Mouse (Mus musculus) lung, embryonic 14.5 days (tissue): Measurements from ENCODE around the gene Tspan32. TPM values are rescaled to one million over a fixed set of nuclear protein-coding genes. Genes with fewer than 3 reads are reported as not detected.

Experiments
- ATAC-seq: fragments of 200-750 bp; cut with Nextera tagmentation; 2 replicates; pipeline ENCODE4 v1.8.0; 2017; ENCODE audit warnings: mild to moderate bottlenecking, moderate TSS enrichment, moderate library complexity; ENCODE audit not compliant: insufficient read depth
- DNase-seq: peaks from one replicate; pipeline ENCODE4 v3.0.0-alpha.2; 2015
- H3K27ac ChIP-seq: fragments of 300-500 bp; sonication (generic); 2 replicates; pipeline ENCODE4 v1.5.1; 2014; ENCODE audit warnings: low read depth, mild to moderate bottlenecking, moderate library complexity
- H3K27me3 ChIP-seq: fragments of 300-500 bp; sonication (generic); 2 replicates; pipeline ENCODE4 v1.6.1; 2014; ENCODE audit warnings: low read length, control low read depth; ENCODE audit not compliant: insufficient read depth
- H3K36me3 ChIP-seq: fragments of 300-500 bp; sonication (generic); 2 replicates; pipeline ENCODE4 v1.6.1; 2014; ENCODE audit warnings: control low read depth; ENCODE audit not compliant: insufficient read depth
- H3K4me1 ChIP-seq: fragments of 300-500 bp; sonication (generic); 2 replicates; pipeline ENCODE4 v1.6.1; 2014; ENCODE audit warnings: antibody characterized with exemption, control low read depth; ENCODE audit not compliant: insufficient read depth
- H3K4me2 ChIP-seq: fragments of 300-500 bp; sonication (generic); 2 replicates; pipeline ENCODE4 v1.6.1; 2014; ENCODE audit warnings: mild to moderate bottlenecking
- H3K4me3 ChIP-seq: fragments of 300-500 bp; sonication (generic); 2 replicates; pipeline ENCODE4 v1.5.1; 2014; ENCODE audit warnings: low read depth, low read length
- H3K9ac ChIP-seq: fragments of 300-500 bp; sonication (generic); 2 replicates; pipeline ENCODE4 v1.6.1; 2014
- H3K9me3 ChIP-seq: fragments of 300-500 bp; sonication (generic); 2 replicates; pipeline ENCODE4 v1.6.1; 2016; ENCODE audit warnings: low read depth, low read length, control low read depth
- CTCF ChIP-seq: IDR thresholded peaks from 2 replicates; pipeline ENCODE4 v1.5.1; 2016; ENCODE audit warnings: antibody characterized with exemption, low read depth
- WGBS: fragments of 180-500 bp; shearing (Covaris S2); extraction: QIAGEN DNeasy Blood & Tissue Kit; methylation state at CpG from one replicate; pipeline ENCODE4 v1.1.7; 2014; 5-methylcytosine and 5-hydroxymethylcytosine counted together
- polyA plus RNA-seq: library from polyadenylated mRNA; unstranded; fragments of >200 nt; fragmentation: Nextera tagmentation; extraction: Ambion mirVana; gene quantifications from 2 replicates; pipeline ENCODE4 v1.2.1, GENCODE M21; 2014

Gene Tspan32
- polyA plus RNA-seq, 1 experiment from 2014 or later = 2.1 TPM

- peak overlapping the region; percentile 95 for H3K4me3 ChIP-seq
- no peaks in the 10 kb centered on the region for H3K9me3 ChIP-seq
- H3K27me3 ChIP-seq = no peaks in the 10 kb centered on the region
- peaks cover 24% of the 10 kb centered on the region for H3K36me3 ChIP-seq
- peak overlapping the region; percentile 97; the same call in 1 of the 2 replicates for H3K9ac ChIP-seq
- DNase-seq (no peak), ATAC-seq (no peak)
- no peak for TF ChIP-seq CTCF
- H3K4me1 ChIP-seq = peaks cover 37% of the 10 kb centered on the region
- 0 out of 2 replicates have a peak overlapping the region, but pooled peaks have one; percentile 5 for H3K27ac ChIP-seq
- peak overlapping the region; percentile 93 for H3K4me2 ChIP-seq
- 61% methylated on average over 3 of the region's 3 CpGs for WGBS
Observed at GRCm38 (mm10) chr7:143055001-143055400, 50.2 kb downstream of the Tspan32 start.

- Histone ChIP-seq H3K27ac (peak overlapping the region; percentile 5; the same call in 1 of the 2 replicates), H3K4me2 (peak overlapping the region; percentile 93), H3K9ac (peak overlapping the region; percentile 27; the same call in 1 of the 2 replicates), H3K4me3 (peak overlapping the region; percentile 95), H3K27me3 (no peaks in the 10 kb centered on the region), H3K9me3 (no peaks in the 10 kb centered on the region), H3K4me1 (peaks cover 37% of the 10 kb centered on the region), H3K36me3 (peaks cover 30% of the 10 kb centered on the region)
- ATAC-seq (no peak), DNase-seq (no peak)
- no peak for TF ChIP-seq CTCF
- WGBS = 60% methylated on average over 11 of the region's 11 CpGs
Observed at GRCm38 (mm10) chr7:143055499-143056186, 50.8 kb downstream of the Tspan32 start.

- DNase-seq = no peak
- 73% methylated on average over 5 of the region's 5 CpGs for WGBS
- no peak for TF ChIP-seq CTCF
- no peak overlapping the region for H3K9ac ChIP-seq
- H3K27me3 ChIP-seq = no peaks in the 10 kb centered on the region
- H3K4me1 ChIP-seq = peaks cover 37% of the 10 kb centered on the region
- H3K4me2 ChIP-seq = peak overlapping the region; percentile 47; the same call in 1 of the 2 replicates
- no peak for ATAC-seq
- no peak overlapping the region for H3K4me3 ChIP-seq
- H3K27ac ChIP-seq = no peak overlapping the region
- H3K36me3 ChIP-seq = peaks cover 44% of the 10 kb centered on the region
- no peaks in the 10 kb centered on the region for H3K9me3 ChIP-seq
Observed at GRCm38 (mm10) chr7:143057023-143057422, 52.2 kb downstream of the Tspan32 start.

GRCm38 (mm10) chr7:143057667-143058220 lies 52.9 kb downstream of the Tspan32 start:
- ATAC-seq = no peak
- no peaks in the 10 kb centered on the region for H3K27me3 ChIP-seq
- no peak overlapping the region for H3K9ac ChIP-seq
- H3K36me3 ChIP-seq = peaks cover 51% of the 10 kb centered on the region
- DNase-seq = no peak
- no peaks in the 10 kb centered on the region for H3K9me3 ChIP-seq
- no peak for TF ChIP-seq CTCF
- peak overlapping the region; percentile 47 for H3K4me2 ChIP-seq
- peaks cover 37% of the 10 kb centered on the region for H3K4me1 ChIP-seq
- H3K27ac ChIP-seq = peak overlapping the region; percentile 84
- H3K4me3 ChIP-seq = no peak overlapping the region
- WGBS = 25% methylated on average over 9 of the region's 9 CpGs

GRCm38 (mm10) chr7:143058221-143058697 lies 53.4 kb downstream of the Tspan32 start:
- H3K27me3 ChIP-seq = no peaks in the 10 kb centered on the region
- peak overlapping the region; percentile 47 for H3K4me2 ChIP-seq
- H3K9ac ChIP-seq = no peak overlapping the region
- TF ChIP-seq CTCF = no peak
- DNase-seq (peak; percentile 64), ATAC-seq (peak; percentile 19; the same call in 1 of the 2 replicates)
- peaks cover 56% of the 10 kb centered on the region for H3K36me3 ChIP-seq
- H3K4me1 ChIP-seq = peaks cover 37% of the 10 kb centered on the region
- peak overlapping the region; percentile 84 for H3K27ac ChIP-seq
- WGBS = 39% methylated on average over 5 of the region's 5 CpGs
- H3K4me3 ChIP-seq = no peak overlapping the region
- no peaks in the 10 kb centered on the region for H3K9me3 ChIP-seq

- no peaks in the 10 kb centered on the region for H3K27me3 ChIP-seq
- no peak overlapping the region for H3K4me3 ChIP-seq
- WGBS = 50% methylated on average over 5 of the region's 5 CpGs
- no peak overlapping the region for H3K9ac ChIP-seq
- ATAC-seq = no peak
- peaks cover 67% of the 10 kb centered on the region for H3K36me3 ChIP-seq
- H3K27ac ChIP-seq = peak overlapping the region; percentile 58
- no peaks in the 10 kb centered on the region for H3K9me3 ChIP-seq
- TF ChIP-seq CTCF = no peak
- peak overlapping the region; percentile 47; the same call in 1 of the 2 replicates for H3K4me2 ChIP-seq
- DNase-seq = no peak
- peaks cover 37% of the 10 kb centered on the region for H3K4me1 ChIP-seq
Observed at GRCm38 (mm10) chr7:143059202-143059870, 54.5 kb downstream of the Tspan32 start.

GRCm38 (mm10) chr7:143062704-143063103 lies 57.9 kb downstream of the Tspan32 start:
- H3K4me3 ChIP-seq = no peak overlapping the region
- H3K4me1 ChIP-seq = peaks cover 7% of the 10 kb centered on the region
- no peaks in the 10 kb centered on the region for H3K9me3 ChIP-seq
- DNase-seq (no peak), ATAC-seq (no peak)
- no peak overlapping the region for H3K9ac ChIP-seq
- no peaks in the 10 kb centered on the region for H3K27me3 ChIP-seq
- no peak overlapping the region for H3K27ac ChIP-seq
- 65% methylated on average over 2 of the region's 2 CpGs for WGBS
- no peak for TF ChIP-seq CTCF
- no peak overlapping the region for H3K4me2 ChIP-seq
- H3K36me3 ChIP-seq = peaks cover 80% of the 10 kb centered on the region
